Mouse (Mus musculus) kidney, adult 18-20 months (tissue): ENCODE data around the gene Pex11b.
"Not testable (repeated sequence)": the region's sequence is repeated elsewhere in the genome, so short reads cannot be mapped to it uniquely, and the experiment has no call there.

Experiments
- DNase-seq: peaks from one replicate; pipeline ENCODE4 v3.0.0; 2021

Pex11b gene

DNA sequence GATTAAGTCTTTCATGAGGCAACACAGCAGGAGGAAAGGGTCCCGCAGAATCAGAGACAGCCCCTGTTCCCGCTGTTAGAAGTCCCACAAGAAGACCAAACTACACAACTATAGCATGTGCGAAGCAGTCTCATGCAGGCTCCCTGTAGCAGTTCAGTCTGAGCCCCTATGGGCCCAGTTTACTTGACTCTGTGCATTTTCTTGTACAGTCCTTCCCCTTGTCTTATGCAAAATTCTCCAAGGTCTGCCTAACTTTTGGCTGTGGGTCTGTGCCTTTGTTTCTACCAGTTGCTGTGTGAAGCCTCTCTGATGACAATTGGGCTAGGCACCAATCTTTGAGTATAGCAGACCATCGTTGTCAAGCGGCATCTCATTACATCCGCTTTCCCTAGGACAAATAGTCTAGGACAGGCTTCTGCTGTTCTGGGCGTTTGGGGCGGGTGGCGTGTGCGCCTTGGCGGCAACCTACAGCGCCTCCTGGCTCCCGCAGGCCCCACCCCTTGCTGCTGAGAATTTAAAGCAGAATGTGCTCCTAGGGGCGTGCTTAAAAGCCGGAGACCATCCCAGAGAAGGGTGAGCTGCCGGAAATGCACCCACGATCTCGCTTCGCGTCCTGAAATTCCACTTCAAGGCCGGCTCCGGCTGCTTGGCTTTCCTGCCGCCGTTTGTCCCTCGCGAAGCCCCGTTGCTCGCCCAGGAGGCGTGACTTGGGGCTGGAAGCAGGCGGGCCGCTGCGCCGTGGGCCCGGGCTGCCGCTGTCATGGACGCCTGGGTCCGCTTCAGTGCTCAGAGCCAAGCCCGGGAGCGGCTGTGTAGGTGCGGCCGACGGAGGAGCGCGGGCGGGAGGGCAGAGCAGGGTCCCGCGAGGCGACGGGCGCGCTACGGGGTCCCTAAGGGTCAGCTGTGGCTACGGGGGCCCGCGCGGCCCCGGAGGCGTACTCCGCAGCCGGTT, at the start of gene Pex11b, which contains the start of gene Gm42957:
Pex11b (plus strand) TSS at position 449 of the 952 bp plus-strand sequence.
Gm42957 (plus strand) TSS at position 547 of the 952 bp plus-strand sequence.
- DNase-seq, result peak; percentile 93

DNA sequence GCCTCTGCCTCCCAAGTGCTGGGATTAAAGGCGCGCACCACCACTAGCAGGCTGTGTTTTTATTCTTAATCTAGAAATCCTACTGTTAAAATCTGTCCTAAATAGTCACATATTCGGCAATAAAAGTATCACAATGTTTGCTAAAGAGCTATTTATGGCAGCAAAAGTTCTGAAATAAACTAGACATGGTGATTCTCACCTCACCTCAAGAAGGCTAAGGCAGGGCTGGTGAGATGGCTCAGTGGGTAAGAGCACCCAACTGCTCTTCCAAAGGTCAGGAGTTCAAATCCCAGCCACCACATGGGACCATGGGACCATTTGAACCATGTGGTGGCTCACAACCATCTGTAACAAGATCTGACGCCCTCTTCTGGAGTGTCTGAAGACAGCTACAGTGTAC, 44.5 kb upstream of the Pex11b start:
- no peak for DNase-seq

DNA sequence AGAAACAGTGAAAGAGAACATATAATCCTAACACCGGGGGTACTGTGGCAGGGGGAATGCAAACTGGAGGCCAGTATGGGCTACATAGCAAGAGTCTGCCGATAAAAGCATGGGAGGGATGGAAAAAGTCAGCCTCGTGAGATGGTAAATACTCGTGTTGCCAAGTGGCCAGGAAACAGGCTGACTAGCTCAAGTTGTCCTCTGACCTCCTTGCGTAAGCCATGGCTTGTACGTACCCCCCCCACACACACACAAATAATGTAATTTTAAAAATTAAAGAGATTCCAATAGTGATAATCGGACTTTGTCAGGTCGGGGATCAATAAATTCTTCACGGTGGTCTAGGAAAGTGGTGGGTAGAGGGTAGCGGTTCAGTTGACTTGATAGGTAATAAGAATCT, 41.8 kb upstream of the Pex11b start:
- peak; percentile 37 for DNase-seq

DNA sequence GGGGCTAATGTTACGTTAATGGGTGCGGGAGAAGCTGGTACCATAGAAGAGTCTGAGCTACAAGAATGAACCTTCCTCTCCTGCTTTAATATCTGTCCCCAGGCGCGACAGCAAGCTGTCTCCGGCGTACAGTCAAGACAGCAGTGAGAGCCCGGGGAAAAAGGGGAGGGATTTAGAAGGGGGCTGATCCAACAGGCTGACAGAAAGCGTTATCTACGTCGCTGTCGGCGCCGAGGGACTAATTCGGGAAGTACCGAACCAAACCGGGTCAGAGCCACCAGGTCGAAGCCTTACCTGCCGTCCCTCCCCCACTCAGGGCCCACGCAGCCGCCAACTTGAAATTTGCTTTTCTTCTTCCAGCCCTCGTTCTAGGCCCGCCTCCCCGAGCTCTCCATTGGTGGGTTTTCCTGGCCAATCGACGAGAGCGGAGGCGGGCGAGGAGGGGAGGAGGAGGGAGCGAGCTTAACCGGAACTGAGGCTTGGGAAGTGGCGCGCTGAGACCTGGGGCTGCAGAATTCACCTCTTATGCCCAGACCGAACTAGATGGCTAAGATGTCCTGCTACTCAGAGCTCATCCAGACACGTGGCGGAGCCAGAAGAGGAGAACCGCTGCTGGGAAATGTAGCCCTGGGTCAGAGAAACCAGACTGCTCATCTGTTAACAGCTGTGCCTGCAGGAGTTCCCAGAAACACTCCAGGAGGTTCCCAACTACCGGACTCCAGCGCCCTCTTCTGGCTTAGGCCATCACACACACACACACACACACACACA, 41.2 kb upstream of the Pex11b start, which contains the start of gene Polr3gl:
Polr3gl (minus strand) TSS at position 392 of the 771 bp plus-strand sequence.
- peak; percentile 96 for DNase-seq

DNA sequence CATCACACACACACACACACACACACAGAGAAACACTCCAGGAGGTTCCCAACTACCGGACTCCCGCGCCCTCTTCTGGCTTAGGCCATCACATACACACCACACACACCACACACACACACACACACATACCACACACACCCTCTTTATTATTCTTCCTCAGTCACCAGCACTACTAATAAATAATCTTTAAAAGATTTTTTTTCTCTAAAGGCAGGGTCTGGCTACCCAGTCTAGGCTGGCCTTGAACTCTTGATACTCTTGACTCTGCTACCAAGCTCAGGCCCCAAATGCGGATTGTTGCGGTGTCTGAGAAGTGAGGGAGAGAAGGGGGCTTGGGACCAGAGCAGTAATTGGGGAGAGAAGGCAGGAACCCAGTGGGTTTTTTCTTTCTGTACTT, 40.3 kb upstream of the Pex11b start:
- no peak for DNase-seq

DNA sequence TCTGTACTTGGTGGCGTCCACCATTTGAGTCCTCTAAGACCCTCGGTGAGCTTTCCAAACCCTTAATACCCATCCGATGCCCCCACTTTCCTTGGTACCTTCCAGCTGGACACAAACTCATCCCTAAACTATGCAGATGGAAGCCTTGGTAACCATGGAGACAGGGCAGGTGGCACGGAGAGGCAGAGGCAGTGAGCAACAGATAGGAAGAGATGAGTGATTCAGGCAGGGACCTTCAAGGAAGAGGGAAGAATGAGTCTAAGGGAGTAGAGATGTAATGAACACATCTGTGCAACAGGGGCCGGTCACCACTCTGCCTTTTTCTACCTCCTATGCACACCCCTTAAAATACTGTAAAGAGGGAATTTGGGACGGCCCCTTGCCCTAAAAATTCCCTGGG, 39.5 kb upstream of the Pex11b start:
- DNase-seq, result no peak

DNA sequence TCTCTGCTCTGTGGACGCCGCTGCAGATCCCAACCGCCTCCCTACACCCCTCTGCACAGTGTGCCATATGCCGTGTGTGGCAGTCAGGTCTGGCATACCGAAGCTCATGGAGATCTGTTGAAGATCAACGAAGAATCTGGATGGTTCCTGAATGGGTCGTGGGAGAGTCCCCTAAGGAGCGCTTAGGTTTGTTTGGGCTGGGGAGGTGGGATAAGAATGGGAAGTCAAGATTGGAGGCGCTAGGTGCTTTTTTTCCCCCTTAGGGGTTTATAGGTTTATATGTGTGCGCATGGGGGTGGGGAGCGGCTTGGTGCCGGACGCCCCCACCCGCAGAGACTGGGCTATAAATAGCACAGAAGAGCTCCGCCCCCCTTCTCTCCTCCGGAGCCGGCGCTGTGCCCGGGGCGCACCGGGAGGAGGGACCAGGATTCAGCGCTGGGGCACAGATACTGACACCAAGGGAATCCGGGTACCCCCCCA, 38.9 kb upstream of the Pex11b start, which contains the start of gene Ankrd34a:
Ankrd34a (plus strand) TSS at position 409 of the 480 bp plus-strand sequence.
- DNase-seq, result peak; percentile 41

DNA sequence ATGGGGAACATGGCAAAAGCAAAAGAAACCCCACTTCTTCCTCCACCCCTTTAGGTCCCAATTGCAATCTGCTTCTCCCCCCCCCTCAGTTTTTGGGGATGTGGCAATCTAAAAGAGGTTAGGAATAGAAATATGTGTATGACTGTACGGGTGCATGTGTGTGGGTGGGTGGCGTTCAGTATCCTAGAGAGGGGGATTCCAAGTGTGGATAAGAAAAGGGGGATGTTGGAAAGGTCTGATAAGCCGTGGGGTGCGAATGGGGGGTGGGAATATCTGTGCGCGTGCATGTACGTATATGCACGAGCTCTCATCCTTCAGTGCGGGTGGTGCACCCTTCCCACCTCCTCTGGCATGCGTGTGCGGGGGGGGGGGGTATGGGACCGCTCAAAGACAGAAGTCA, 38.3 kb upstream of the Pex11b start:
- no peak for DNase-seq

DNA sequence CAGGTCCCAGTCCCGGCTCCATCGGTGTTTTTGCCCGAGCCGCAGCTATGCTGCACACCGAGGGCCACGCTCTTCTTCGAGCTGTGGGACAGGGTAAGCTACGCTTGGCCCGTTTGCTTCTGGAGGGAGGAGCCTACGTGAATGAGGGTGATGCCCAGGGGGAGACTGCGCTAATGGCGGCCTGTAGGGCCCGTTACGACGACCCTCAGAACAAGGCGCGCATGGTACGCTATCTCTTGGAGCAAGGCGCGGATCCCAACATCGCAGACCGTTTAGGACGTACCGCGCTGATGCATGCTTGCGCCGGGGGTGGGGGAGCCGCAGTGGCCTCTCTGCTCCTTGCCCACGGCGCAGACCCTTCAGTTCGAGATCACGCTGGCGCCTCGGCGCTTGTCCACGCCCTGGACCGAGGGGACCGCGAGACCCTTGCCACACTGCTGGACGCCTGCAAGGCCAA, 37.7 kb upstream of the Pex11b start:
- no peak for DNase-seq

DNA sequence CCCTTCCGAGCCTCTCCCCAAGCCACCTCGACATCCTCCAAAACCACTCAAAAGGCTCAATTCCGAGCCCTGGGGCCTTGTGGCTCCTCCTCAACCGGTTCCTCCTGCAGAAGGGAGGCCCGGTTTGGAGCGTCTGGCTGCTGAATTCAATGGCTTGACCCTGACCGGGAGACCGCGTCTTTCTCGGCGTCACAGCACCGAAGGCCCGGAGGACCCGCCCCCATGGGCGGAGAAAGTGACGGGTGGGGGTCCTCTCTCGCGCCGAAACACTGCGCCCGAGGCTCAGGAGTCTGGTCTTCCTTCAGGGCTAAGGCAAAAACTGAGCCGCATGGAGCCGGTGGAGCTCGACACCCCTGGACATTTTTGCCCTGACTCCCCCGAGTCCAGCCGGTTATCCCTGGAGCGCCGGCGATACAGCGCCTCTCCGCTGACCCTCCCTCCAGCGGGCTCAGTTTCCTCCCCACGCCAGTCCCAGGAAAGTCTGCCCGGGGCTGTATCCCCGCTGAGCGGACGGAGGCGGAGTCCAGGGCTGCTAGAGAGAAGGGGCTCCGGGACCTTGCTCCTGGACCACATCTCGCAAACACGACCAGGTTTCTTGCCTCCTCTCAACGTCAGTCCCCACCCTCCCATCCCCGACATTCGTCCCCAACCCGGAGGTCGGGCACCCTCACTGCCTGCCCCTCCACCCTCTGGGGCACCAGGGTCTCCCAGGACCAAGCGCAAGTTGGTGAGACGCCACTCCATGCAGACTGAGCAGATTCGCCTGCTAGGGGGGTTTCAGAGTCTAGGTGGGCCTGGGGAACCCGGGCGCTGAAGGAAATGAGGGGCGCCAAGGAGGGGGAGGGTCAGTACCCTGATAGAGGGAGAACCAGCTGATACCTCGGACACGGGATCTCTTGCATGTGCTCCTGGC, 36.8 kb upstream of the Pex11b start:
- peak; percentile 66 for DNase-seq

DNA sequence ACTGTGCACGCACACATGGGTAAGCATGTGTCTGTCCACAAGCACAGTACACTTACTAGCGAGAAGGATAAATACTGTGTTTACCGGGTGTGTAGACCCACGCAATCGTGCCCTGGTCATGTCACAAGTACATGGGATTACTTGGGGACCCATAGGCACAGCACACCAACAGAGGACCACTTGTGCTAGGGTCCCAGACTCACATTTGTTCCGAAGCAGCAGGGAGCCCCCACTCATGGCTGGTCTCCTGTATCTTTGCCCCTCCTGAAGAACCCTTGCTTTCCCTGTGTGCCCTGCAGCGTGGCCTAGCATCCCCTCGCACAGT, 36.1 kb upstream of the Pex11b start:
- DNase-seq, result no peak

DNA sequence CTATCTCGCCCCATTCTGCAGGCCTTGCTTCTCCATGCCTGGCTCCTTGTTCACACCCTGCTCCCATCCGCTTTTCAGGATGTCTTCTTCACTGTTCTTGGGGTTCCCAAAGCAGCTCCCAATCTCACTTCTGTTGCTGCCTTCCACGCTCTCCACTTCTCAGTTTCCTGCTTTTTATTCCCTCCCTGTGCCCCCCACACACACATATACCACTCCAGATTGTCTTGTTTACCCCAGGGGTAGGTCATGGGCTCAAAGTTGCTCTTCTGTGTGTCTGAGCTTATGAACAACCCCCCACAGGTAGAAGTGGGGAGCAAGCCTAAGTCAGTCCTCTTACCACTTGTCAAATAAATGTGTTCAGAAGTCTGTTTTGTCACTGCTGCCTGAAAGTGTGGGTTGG, 35.8 kb upstream of the Pex11b start:
- DNase-seq, result no peak

DNA sequence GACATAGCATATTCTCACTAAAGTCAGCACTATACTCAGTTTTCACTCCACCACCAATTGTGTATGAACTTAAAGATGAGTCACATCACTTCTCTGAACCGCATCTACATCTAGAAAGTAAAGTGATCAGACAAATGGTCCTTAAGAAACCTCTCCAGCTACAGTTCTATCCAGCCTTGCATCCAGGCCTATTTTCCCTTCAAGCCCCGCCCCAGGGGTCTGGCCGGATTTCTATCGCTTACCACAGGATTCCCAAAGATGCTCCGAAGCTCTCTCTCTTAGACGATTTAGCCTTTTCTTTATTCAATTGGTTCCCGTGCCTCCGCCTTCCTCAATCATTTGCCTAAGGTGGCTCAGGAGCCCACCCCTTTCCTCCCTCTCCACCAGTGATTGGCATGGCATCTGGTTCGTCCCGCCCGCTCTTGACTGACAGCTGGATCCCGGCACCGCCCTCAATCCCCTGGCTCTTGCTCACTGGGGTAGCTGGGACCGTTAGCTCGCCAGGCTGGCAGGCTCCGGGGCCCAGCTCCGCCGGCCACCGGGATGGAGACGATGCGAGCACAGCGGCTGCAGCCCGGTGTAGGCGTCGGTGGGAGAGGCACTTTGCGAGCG, 34.4 kb upstream of the Pex11b start, which contains the start of gene Lix1l:
Lix1l (plus strand) TSS at position 511 of the 612 bp plus-strand sequence.
- DNase-seq, result peak; percentile 88

DNA sequence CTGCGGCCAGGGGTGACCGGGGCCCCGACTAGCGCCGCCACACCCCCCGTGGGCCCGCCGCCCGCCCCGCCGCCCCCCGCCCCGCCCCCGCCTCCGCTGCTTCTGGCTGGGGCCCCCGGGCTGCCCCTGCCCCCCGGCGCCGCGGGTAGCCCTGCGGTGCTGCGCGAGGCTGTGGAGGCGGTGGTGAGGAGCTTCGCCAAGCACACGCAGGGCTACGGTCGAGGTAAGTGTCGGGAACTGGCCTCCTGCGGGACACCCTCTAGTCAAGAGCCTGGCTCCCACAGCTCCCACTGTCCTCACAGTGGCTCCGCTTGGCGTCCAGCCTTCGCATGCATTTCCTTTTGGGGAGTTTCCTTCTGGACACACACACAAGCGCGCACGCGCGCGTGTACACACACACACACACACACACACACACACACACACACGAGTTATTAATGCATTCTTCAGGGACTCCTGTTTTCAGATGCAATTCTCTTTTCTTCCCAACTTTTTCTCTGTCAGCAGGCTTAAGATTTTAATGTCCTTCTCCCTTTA, 33.9 kb upstream of the Pex11b start:
- DNase-seq, result peak; percentile 64

DNA sequence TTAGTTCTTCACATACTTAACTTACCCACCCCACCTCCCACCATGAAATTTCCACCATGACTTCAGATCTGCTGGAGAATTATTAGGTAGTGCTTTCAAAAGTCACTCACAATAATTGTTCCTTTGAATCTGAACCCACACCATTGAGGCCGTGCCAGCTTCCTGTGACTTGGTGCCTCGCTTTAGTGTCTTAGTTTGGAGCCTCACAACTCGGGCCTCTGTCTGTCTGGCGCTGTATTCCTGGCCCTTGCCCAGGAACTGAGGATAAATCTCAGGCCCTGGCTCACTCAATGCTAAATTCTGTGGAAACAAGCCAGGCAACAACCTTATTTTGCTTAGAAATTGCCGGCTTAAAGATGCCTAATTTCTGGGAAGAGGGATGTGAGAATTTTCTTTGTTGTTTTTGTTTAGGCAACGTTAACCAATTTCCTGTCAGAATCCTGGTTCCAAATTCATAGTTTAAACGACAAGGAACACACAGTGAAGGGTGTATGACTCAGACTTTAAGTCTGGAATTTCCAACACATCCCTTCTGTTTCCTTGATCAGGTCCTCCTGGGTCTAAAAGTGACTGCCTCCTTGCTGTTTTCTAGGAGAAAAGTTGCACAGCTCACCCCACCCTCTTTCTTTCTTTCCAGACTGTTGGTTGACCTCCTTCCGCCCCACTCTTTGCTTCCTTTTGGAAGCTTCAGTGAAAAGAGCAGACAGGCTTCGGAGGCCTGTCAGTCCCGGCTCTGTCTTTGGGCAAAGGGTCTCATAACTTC, 33.1 kb upstream of the Pex11b start:
- DNase-seq, result no peak

DNA sequence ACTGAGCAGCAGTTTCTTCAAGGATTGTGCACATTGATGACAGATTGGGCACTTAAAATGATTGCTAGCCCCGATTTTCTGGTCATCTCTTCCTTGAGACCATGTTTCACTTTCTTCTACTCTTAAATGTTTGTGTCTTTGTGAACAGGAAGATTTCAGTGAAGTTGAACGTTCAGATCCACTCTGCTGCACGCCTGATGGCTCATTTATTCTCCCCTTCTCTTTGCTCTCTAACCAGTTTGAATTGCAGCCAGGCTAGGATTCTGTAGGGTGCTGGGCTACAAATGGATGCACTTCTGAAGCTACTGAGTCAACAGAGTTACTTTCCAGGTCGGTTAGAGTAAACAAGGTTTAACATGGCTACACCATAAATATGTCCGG, 32.5 kb upstream of the Pex11b start:
- DNase-seq, result no peak

DNA sequence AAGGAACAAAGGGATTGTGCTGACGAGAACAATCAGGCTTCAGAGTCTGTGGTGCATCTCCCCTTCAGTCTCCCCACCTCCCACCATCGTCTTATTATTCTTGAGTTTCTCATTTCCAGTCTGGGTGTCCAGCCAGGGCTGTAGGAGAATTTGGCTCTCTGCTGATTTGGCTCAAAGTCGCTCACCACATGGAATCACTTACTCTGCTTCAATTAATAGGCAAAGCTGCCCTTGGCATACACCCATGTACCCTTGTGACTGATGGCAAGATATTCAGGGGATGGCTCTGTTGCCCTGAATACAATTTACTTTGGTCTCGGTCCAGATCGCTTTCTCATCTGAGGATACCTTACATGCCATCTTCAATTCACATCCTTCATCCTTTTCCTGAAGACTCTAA, 31.9 kb upstream of the Pex11b start:
- DNase-seq, result no peak

DNA sequence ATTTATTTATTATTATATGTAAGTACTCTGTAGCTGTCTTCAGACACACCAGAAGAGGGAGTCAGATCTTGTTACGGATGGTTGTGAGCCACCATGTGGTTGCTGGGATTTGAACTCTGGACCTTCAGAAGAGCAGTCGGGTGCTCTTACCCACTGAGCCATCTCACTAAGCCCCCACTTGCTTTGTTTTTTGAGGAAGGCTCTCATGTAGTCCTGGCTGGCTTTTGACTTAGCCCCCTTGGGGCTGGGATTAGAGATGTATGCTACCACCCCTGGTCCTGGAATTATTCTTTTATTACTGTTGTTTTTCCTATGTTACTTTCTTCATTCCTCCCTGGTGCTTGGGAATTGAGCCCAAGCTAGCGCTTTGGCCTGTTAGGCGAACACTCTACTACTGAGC, 29.2 kb upstream of the Pex11b start:
- DNase-seq, result not testable (repeated sequence)

DNA sequence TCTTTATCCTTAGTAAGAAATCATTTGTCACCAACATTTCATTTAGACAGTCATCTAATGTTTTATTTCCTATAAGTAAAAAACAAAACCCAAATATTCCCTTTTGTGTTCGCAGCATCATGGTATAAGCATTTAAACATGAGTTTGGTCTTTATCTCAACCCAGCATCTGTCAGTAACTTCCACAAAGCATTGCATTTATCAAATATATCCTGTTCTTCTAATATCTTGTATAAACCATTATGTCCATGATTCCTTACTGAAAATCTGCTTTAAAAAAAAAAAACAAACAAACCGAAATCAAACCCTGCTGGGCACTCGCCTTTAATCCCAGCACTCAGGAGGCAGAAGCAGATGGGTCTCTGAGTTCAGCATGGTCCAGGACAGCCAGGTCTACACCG, 28.6 kb upstream of the Pex11b start:
- no peak for DNase-seq

DNA sequence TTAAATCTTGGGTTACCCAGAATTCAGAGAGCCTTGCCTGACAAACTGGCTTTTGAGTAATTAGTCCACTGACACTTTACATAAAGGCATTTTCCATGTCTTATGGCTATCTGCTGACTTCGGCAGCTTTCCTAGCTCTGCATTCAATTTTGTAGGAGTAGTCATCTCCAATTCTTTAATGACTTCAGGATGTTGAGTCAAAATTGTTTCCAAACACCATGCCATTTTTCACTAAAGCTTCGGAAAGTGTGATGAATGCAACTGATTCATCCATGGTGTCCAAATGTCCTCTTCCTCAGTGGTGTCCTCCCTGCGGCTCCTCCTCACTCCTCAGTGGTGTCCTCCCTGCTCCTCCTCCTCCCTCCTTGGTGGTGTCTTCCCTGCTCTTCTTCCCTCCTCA, 17.2 kb upstream of the Pex11b start:
- DNase-seq, result no peak

DNA sequence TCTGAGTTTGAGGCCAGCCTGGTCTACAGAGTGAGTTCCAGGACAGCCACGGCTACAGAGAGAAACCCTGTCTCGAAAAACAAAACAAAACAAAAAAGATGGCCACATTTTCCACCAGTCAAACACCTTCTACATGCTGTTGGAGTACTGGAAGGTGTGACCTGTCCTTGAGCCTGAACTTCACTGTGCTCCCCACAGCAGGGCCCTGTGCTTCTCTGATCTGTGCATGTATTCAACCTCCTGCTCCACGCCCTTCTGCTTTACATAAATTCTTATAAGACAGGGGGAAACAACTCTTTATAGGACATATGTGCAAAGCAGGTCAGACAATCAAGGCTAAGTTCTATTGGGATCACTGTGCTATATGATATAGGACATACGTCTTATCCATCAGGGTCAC, 12.0 kb upstream of the Pex11b start:
- DNase-seq, result no peak
